Mouse (Mus musculus) kidney, embryonic 14.5 days (tissue): ENCODE measurements around the gene Duxbl1. TPM values are rescaled to one million over a fixed set of nuclear protein-coding genes. Genes with fewer than 3 reads are reported as not detected.
"Not testable (repeated sequence)": the region's sequence is repeated elsewhere in the genome, so short reads cannot be mapped to it uniquely, and the experiment has no call there.

Experiments used
- ATAC-seq: fragments of 200-750 bp; cut with Nextera tagmentation; 2 replicates; pipeline ENCODE4 v1.8.0; 2017; ENCODE audit warnings: moderate number of reproducible peaks, mild to moderate bottlenecking, moderate TSS enrichment, moderate library complexity; ENCODE audit not compliant: low FRiP score, low TSS enrichment
- H3K27ac ChIP-seq: fragments of 300-500 bp; sonication (generic); 2 replicates; pipeline ENCODE4 v1.5.1; 2014; ENCODE audit warnings: low read depth, mild to moderate bottlenecking, low read length, moderate library complexity, mixed read lengths
- H3K27me3 ChIP-seq: fragments of 300-500 bp; sonication (generic); 2 replicates; pipeline ENCODE4 v1.6.1; 2014; ENCODE audit warnings: mild to moderate bottlenecking, low read length; ENCODE audit not compliant: control insufficient read depth, insufficient read depth
- H3K36me3 ChIP-seq: fragments of 300-500 bp; sonication (generic); 2 replicates; pipeline ENCODE4 v1.6.1; 2014; ENCODE audit warnings: low read length, mixed read lengths; ENCODE audit not compliant: control insufficient read depth, insufficient read depth
- H3K4me1 ChIP-seq: fragments of 300-500 bp; sonication (generic); 2 replicates; pipeline ENCODE4 v1.6.1; 2014; ENCODE audit warnings: low read length, mixed read lengths; ENCODE audit not compliant: control insufficient read depth, insufficient read depth
- H3K4me2 ChIP-seq: fragments of 300-500 bp; sonication (generic); replicated peaks from 2 replicates; pipeline ENCODE4 v1.6.1; 2014; ENCODE audit warnings: low read depth, mild to moderate bottlenecking, low read length
- H3K4me3 ChIP-seq: fragments of 300-500 bp; sonication (generic); 2 replicates; pipeline ENCODE4 v1.5.1; 2014; ENCODE audit warnings: mild to moderate bottlenecking, low read length
- H3K9ac ChIP-seq: fragments of 300-500 bp; sonication (generic); 2 replicates; pipeline ENCODE4 v1.6.1; 2014; ENCODE audit warnings: low read depth, mild to moderate bottlenecking, low read length, moderate library complexity
- H3K9me3 ChIP-seq: fragments of 300-500 bp; sonication (generic); 2 replicates; pipeline ENCODE4 v1.6.1; 2016; ENCODE audit warnings: low read length; ENCODE audit not compliant: control insufficient read depth
- WGBS: fragments of 180-500 bp; shearing (Covaris S2); extraction: QIAGEN DNeasy Blood & Tissue Kit; methylation state at CpG from one replicate; pipeline ENCODE4 v1.1.7; 2014; 5-methylcytosine and 5-hydroxymethylcytosine counted together
- polyA plus RNA-seq: library from polyadenylated mRNA; unstranded; fragments of >200 nt; fragmentation: Nextera tagmentation; extraction: Ambion mirVana; gene quantifications from 2 replicates; pipeline ENCODE4 v1.2.1, GENCODE M21; 2014

Duxbl1 gene
- 1.2 and 1.9 TPM in 2 replicates for polyA plus RNA-seq

- H3K27ac ChIP-seq, H3K36me3 ChIP-seq, H3K27me3 ChIP-seq, H3K9me3 ChIP-seq, H3K9ac ChIP-seq, H3K4me1 ChIP-seq: not testable (repeated sequence)
- WGBS, result no CpG with 5 or more reads among the region's 25 CpGs
- peak within 1 kb of the TSS; percentile 33; the same call in 1 of the 2 replicates for H3K4me2 ChIP-seq
- peak; percentile 89 for ATAC-seq
- peak within 1 kb of the TSS; percentile 22; the same call in 1 of the 2 replicates for H3K4me3 ChIP-seq
Measured at GRCm38 (mm10) chr14:25978371-25979241, at the start of gene Duxbl1. Duxbl1 (plus strand) TSS chr14:25978577.

GRCm38 (mm10) chr14:25936867-25937630 lies 41.3 kb upstream of the Duxbl1 start:
- H3K9me3 ChIP-seq, H3K4me3 ChIP-seq, H3K4me1 ChIP-seq, H3K9ac ChIP-seq, H3K27me3 ChIP-seq, H3K36me3 ChIP-seq, ATAC-seq, H3K27ac ChIP-seq, H3K4me2 ChIP-seq: not testable (repeated sequence)
- WGBS, result no CpG with 5 or more reads among the region's 5 CpGs

GRCm38 (mm10) chr14:25938004-25938403 lies 40.4 kb upstream of the Duxbl1 start, which contains the start of gene Cphx1:
Cphx1 (plus strand) TSS chr14:25938304.
- not testable (repeated sequence) for H3K4me2 ChIP-seq, H3K9ac ChIP-seq, H3K27me3 ChIP-seq, H3K4me3 ChIP-seq, ATAC-seq, H3K27ac ChIP-seq, H3K9me3 ChIP-seq, H3K36me3 ChIP-seq, H3K4me1 ChIP-seq
- WGBS, result no CpG with 5 or more reads among the region's 8 CpGs

GRCm38 (mm10) chr14:25957861-25958260 lies 20.5 kb upstream of the Duxbl1 start:
- H3K27me3 ChIP-seq, ATAC-seq, H3K4me2 ChIP-seq, H3K36me3 ChIP-seq, H3K4me1 ChIP-seq, H3K4me3 ChIP-seq, H3K27ac ChIP-seq, H3K9me3 ChIP-seq, H3K9ac ChIP-seq: not testable (repeated sequence)
- no CpG with 5 or more reads among the region's 3 CpGs for WGBS

- not testable (repeated sequence) for H3K36me3 ChIP-seq, H3K27ac ChIP-seq, H3K9ac ChIP-seq, ATAC-seq, H3K27me3 ChIP-seq, H3K4me1 ChIP-seq, H3K9me3 ChIP-seq
- whole genome bisulfite sequencing, result 0% methylated on average over 7 of the region's 13 CpGs
- Histone ChIP-seq H3K4me3 (peak overlapping the region; percentile 22; the same call in 1 of the 2 replicates), H3K4me2 (peak overlapping the region; percentile 33; the same call in 1 of the 2 replicates)
Measured at GRCm38 (mm10) chr14:25979242-25979941, 1.0 kb downstream of the Duxbl1 start.

- H3K27ac ChIP-seq, H3K4me1 ChIP-seq, H3K9me3 ChIP-seq, H3K4me2 ChIP-seq, H3K27me3 ChIP-seq, ATAC-seq, H3K4me3 ChIP-seq, H3K36me3 ChIP-seq, H3K9ac ChIP-seq: not testable (repeated sequence)
- 56% methylated on average over 4 of the region's 9 CpGs for WGBS
Measured at GRCm38 (mm10) chr14:25981880-25982279, 3.5 kb downstream of the Duxbl1 start.

- not testable (repeated sequence) for H3K4me1 ChIP-seq, H3K27ac ChIP-seq, H3K9me3 ChIP-seq, H3K4me2 ChIP-seq, H3K9ac ChIP-seq, H3K27me3 ChIP-seq, H3K36me3 ChIP-seq, ATAC-seq, H3K4me3 ChIP-seq
- no CpG with 5 or more reads among the region's 2 CpGs for WGBS
Measured at GRCm38 (mm10) chr14:26007462-26007861, 29.1 kb downstream of the Duxbl1 start.

GRCm38 (mm10) chr14:26016414-26016813 lies 38.0 kb downstream of the Duxbl1 start:
- no CpG with 5 or more reads among the region's 7 CpGs for WGBS
- not testable (repeated sequence) for H3K36me3 ChIP-seq, H3K9me3 ChIP-seq

More at GRCm38 (mm10) chr14:26016414-26016813, 38.0 kb downstream of the Duxbl1 start:
- not testable (repeated sequence) for H3K4me2 ChIP-seq, H3K27me3 ChIP-seq, ATAC-seq, H3K9ac ChIP-seq, H3K27ac ChIP-seq, H3K4me3 ChIP-seq, H3K4me1 ChIP-seq
